Mouse (Mus musculus): ENCODE results near the gene Kdm8.

DNA sequence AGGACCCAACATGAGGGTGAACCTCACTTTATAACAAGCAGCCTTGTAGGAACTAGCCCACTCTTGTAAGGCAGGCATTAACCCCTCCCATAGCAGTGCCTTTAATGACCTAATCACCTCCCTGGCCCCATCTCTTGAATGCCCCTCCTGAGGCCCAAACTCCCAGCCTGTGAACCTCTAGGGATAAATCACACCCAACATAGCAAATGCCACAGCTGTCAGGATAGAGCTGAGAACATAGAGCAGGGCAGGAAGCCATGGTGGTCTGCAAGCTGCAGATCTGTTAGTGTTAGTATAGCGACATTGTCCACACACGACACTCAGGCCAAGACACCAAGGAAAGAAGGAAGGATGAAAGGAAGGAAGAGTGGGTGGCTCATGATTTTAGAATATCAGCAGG lies 6.6 kb downstream of the Kdm8 start:
- TF ChIP-seq CTCF (IDR thresholded peaks at IDR 0.05) (no peak), POLR2A (IDR thresholded peaks at IDR 0.05; ENCODE audit: insufficient read depth, low read depth, low read length) (no peak)
